Mouse (Mus musculus) 3134 (cell line): ENCODE results near the gene Vpreb3.

Experiments used
- DNase-seq: peaks from one replicate; pipeline ENCODE4 v3.0.0-alpha.2; 2011; ENCODE audit warnings: low spot score; ENCODE audit not compliant: insufficient read length; ENCODE audit errors: extremely low read depth

The Vpreb3 gene

DNA sequence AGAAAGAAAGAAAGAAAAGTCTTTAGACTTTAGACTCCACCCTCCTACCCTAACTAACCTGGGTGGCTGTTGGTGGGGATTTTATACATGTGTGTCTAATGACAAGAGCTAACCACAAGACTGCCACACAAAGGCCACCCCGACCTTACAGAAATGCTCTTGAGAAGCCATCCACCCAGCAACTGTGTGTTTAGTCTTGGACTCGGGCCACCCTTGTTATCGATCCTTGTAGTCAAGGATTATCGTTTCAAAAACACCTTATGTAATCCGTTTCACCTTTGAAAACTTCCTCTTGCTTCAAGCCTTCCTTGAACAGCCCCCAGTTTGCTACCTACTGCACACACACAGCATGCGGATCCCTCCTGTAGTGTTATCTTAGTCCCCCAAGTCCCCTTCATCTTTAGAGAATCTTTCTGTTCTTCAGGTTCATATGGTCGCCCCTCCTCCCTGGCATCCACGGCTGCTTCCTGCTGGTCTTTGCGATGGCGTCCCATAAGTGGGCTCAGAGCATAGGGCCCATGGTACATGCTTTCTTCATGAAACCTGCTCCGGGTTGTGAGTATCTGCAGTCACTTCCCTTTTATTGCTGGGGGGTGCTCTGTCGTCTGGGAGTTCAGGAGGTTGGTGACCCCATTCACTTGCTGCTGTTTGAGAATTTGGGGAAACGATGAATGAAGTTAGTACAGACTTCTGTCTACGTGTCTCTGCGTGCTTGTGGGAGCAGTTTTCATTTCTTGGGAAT is at the start of gene Vpreb3:
Gene Vpreb3 (plus strand): TSS at position 322 of the 742 bp plus-strand sequence.
- DNase-seq, result no peak

DNA sequence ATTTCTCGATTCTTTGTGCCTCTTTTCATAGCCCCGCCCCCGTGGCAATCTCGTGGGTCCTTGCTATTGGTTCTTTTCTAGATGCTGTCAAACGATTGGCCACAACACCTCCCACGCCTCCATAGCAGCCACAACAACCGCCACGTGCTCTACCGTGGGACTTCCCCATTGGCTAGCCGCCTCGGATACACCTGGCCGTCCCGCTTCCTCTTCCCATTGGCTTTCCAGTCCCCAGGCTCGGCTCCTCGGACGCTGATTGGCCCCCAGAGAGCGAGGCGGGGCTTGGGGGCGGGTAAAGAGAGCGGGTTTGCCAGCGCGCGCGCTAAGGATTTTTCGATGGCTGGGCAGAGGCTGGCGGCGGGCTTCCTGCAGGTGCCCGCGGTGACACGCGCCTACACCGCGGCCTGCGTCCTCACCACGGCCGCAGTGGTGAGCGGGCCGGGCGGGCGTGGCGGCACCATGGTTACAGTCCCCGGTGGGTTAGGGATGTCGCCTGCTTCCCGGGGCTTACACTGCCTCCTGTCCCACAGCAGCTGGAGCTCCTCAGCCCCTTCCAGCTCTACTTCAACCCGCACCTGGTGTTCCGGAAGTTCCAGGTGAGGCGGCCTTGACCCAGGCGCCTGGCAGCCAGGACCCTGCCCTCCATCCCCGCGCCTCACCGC is 49.6 kb upstream of the Vpreb3 start, which contains the start of gene Derl3:
Gene Derl3 (plus strand): TSS at position 325 of the 662 bp plus-strand sequence.
- no peak for DNase-seq

GRCm38 (mm10) chr10:75894601-75895000 is 48.3 kb upstream of the Vpreb3 start:
- no peak for DNase-seq

DNA sequence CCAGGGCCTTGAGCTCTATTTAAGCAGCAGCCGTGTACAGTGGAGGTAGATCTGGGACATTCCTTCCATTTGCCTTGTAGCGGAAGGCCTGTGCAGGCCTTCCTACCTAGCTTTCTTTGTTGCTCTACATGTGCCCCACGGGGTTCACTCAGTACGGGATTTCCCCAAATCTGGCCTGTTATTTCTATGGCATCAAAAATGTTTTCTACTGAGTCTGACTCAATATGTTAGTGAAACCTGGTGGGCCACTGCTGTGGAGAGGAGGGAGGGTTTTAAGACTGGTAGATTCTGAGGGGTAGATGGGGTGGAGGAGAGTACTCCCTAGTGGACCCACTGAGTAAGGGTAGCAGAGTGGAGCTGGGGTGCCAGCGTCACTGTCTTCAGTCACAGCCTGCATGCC is 47.1 kb upstream of the Vpreb3 start:
- DNase-seq, result no peak

GRCm38 (mm10) chr10:75896208-75896607 is 46.6 kb upstream of the Vpreb3 start:
- DNase-seq, result no peak

GRCm38 (mm10) chr10:75897373-75897772 is 45.5 kb upstream of the Vpreb3 start:
- DNase-seq, result no peak

- no peak for DNase-seq
Measured at GRCm38 (mm10) chr10:75898039-75898564, 44.8 kb upstream of the Vpreb3 start.

DNA sequence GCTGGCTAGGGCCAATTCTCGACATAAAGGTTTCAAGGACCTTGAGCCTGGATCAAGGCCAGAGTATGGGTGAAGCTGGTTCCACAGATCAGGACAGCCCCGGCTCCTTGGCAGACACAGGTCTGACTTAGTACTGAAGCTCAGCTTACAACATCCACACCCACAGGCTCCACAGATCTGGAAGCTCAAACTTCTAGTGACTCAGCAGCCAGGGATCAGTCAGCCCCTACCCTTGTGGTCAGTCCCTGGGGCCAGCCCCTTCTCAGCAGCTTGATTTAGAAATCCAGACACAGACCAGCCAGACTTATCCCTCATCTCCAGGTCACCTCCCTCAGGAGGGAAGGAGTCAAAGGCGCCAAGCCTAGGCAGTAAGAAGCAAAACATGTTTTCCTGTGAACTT is 44.0 kb upstream of the Vpreb3 start:
- DNase-seq, result peak; percentile 82

GRCm38 (mm10) chr10:75904391-75904790 is 38.5 kb upstream of the Vpreb3 start:
- no peak for DNase-seq

DNA sequence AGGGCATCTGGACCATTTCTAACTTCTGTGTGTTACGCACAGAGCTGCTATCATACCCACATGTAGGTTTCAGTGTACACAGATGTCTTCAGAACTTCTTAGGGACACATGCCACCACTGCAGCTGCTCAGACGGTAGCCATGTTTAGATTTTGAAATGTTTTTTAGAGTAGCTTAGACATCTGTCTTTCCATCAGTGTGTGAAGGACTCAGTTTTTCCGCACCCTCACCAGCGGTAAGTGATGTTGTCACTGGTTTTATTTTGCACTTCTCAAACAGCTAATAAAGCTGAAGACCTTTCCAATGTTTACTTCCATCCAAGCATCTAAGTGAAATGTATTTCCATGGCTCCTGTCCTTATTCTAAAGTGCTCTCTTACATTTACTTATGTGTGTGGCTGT is 36.0 kb upstream of the Vpreb3 start:
- no peak for DNase-seq

DNA sequence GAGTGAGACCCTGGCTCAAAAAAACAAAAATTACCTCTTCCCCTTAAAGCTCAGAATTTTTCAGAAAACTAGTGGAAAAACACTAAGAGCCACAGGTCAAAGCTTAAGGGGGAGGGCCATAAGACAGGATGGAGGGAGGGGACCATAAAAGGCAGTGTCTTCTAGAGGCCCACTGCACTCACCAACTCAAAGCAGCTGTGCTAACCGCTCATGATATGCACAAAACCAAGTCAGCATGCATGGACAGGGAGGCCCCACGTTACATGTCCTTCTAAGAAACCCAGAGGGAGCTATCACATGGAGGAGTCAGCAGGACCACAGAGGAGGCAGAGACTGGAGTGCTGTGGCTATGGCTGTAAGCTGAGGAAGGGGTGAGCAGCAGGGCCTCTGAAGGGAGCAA is 32.2 kb upstream of the Vpreb3 start:
- DNase-seq, result no peak

- DNase-seq, result no peak
Measured at GRCm38 (mm10) chr10:75913013-75913589, 29.8 kb upstream of the Vpreb3 start.

GRCm38 (mm10) chr10:75915557-75915956 is 27.3 kb upstream of the Vpreb3 start:
- no peak for DNase-seq

DNA sequence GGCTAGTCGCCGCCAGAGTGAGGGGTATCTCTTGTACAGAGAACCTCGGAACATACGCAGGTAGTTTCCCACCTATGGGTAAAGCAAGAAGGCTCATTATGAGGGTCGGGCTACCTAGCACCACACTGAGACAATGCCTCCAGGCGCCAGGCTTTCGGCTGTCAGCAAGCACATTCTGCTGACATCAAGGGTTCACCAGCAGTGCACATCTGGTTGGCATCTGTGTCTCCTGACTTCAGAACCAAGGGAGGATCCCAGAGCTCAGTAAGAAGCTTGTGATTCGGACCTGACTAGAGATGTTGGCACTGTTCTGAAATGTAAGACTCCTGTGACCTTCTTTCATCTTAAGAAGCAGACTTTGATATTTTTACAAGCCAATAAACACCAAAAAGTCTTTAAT is 26.0 kb upstream of the Vpreb3 start:
- DNase-seq, result no peak

DNA sequence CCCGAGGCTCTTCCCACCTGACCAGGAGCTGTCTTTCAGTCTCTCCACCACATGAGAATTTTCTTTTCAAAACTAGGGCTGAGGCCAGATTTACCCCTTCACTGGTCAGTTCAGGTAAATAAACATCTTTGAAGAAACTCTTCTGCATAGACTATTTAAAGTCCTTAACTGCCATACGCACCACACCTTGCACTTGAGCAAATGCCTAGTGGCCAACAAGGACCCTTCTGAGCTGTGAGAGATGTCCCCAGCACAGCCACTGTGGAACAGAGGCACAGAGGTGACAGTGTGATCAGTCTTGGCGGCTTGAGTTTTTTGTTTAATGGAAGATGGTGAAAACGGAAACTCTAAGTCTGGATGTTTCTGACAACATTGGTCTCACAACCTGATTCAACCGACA is 23.8 kb upstream of the Vpreb3 start:
- DNase-seq, result no peak

- peak; percentile 94 for DNase-seq
Measured at GRCm38 (mm10) chr10:75921026-75921725, 21.7 kb upstream of the Vpreb3 start, which contains the start of gene Smarcb1. Gene Smarcb1 (minus strand): TSS chr10:75921617.

- no peak for DNase-seq
Measured at GRCm38 (mm10) chr10:75921726-75922560, 20.9 kb upstream of the Vpreb3 start.

DNA sequence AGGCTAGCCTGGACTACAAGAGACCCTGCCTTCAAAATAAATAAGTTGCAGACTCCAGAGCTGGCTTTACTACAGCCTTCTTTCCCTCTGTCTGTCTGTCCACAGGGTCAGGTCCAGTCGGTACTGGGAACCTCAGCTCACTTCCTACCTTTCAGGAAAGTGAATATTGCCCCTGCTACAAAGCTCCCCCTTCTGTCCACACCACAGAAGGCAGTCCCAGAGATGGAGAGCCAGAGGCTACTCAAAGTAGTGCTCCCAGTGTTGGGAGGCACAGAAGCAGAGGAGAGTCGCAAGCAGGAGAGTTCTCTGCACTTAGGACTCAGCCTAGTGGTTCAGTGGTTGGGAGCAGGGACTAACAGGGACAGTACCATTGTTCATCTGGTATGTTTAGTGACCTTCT is 18.5 kb upstream of the Vpreb3 start:
- DNase-seq, result no peak

- no peak for DNase-seq
Measured at GRCm38 (mm10) chr10:75926396-75926795, 16.5 kb upstream of the Vpreb3 start.

GRCm38 (mm10) chr10:75930304-75930703 is 12.6 kb upstream of the Vpreb3 start:
- DNase-seq, result peak; percentile 81
